Mouse (Mus musculus) midbrain, embryonic 10.5 days (tissue): ENCODE measurements at regions not wholly inside any gene's neighbourhood (a gene's known extent, or its start where the extent isn't known, plus 50 kb on each side); places are given as distances from the start of the nearest gene placed in this dataset.

Experiments
- DNase-seq: peaks from one replicate; pipeline ENCODE4 v3.0.0-alpha.2; 2017; ENCODE audit warnings: low spot score
- H3K27ac ChIP-seq: fragments of 300-500 bp; sonication (generic); replicated peaks from 2 replicates; pipeline ENCODE4 v1.5.1; 2016; ENCODE audit warnings: mild to moderate bottlenecking
- H3K27me3 ChIP-seq: fragments of 300-500 bp; sonication (generic); 2 replicates; pipeline ENCODE4 v1.6.1; 2016; ENCODE audit warnings: low read depth, mild to moderate bottlenecking; ENCODE audit not compliant: poor library complexity, severe bottlenecking
- H3K36me3 ChIP-seq: fragments of 300-500 bp; sonication (generic); 2 replicates; pipeline ENCODE4 v1.6.1; 2016; ENCODE audit warnings: mild to moderate bottlenecking, moderate library complexity
- H3K4me1 ChIP-seq: fragments of 300-500 bp; sonication (generic); 2 replicates; pipeline ENCODE4 v1.6.1; 2016
- H3K4me3 ChIP-seq: fragments of 300-500 bp; sonication (generic); 2 replicates; pipeline ENCODE4 v1.5.1; 2016; ENCODE audit warnings: mild to moderate bottlenecking, moderate library complexity
- H3K9me3 ChIP-seq: fragments of 300-500 bp; sonication (generic); replicated peaks from 2 replicates; pipeline ENCODE4 v1.6.1; 2016; ENCODE audit warnings: mild to moderate bottlenecking
- WGBS: fragments of 180-500 bp; shearing (Covaris S2); methylation state at CpG from one replicate; pipeline ENCODE4 v1.1.7; 2016; 5-methylcytosine and 5-hydroxymethylcytosine counted together

GRCm38 (mm10) chr8:67143479-67143878 is 283.5 kb downstream of the Naf1 start:
- Histone ChIP-seq H3K27ac (no peak overlapping the region), H3K4me1 (no peaks in the 10 kb centered on the region), H3K9me3 (no peaks in the 10 kb centered on the region), H3K4me3 (no peak overlapping the region), H3K36me3 (no peaks in the 10 kb centered on the region), H3K27me3 (no peaks in the 10 kb centered on the region)
- 59% methylated on average over 4 of the region's 4 CpGs for WGBS
- no peak for DNase-seq

GRCm38 (mm10) chr8:67181741-67182140 is 321.7 kb downstream of the Naf1 start:
- Histone ChIP-seq H3K27ac (no peak overlapping the region), H3K4me3 (no peak overlapping the region), H3K36me3 (no peaks in the 10 kb centered on the region), H3K9me3 (no peaks in the 10 kb centered on the region), H3K27me3 (no peaks in the 10 kb centered on the region), H3K4me1 (no peaks in the 10 kb centered on the region)
- no peak for DNase-seq
- WGBS = 87% methylated on average over 5 of the region's 5 CpGs

DNA sequence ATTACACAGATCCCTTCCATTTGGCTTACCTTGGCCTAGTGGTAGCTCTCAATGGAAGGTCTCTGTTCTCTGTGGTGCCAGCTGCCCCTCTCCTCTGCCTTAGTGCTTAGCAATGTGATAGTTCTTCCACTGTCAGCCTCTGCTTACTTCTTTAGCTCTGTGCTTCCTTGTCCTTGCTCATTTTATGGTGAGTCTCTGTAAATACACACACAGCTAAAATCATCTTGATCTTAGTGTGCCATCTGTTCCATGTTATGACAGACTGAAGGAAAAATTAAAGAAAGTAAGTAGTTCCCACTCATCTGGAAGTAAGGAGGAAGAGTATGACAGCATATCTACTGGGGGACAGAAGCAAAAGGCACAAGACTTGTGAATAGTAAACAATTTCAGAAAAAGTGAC is 324.4 kb upstream of the Nat3 start:
- Histone ChIP-seq H3K27ac (no peak overlapping the region), H3K27me3 (no peaks in the 10 kb centered on the region), H3K9me3 (no peaks in the 10 kb centered on the region), H3K36me3 (no peaks in the 10 kb centered on the region), H3K4me1 (no peaks in the 10 kb centered on the region), H3K4me3 (no peak overlapping the region)
- no peak for DNase-seq

DNA sequence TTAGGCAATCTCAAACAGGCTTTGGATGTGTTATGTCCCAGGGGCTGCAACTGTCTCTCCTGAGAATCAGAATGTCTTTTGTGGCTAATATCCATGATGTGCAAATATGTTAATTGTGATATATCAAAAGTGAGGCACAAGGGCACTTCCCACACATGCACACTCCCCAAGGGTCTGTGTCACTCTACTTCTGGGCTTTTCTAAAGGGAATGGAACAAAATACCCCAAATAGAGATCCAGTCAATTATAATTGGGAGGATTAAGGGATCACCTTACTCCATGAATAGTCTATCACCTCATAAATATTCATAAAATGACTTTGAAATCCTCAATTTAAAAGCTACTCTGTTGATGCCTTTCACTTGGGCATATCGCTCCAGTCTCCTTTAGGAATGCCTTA is 317.6 kb upstream of the Nat3 start:
- no peaks in the 10 kb centered on the region for H3K27me3 ChIP-seq
- 60% methylated on average over 1 of the region's 1 CpGs for WGBS
- no peak for DNase-seq

GRCm38 (mm10) chr8:67231921-67232701 is 291.5 kb upstream of the Nat3 start:
- Histone ChIP-seq H3K9me3 (no peaks in the 10 kb centered on the region), H3K27me3 (no peaks in the 10 kb centered on the region), H3K4me1 (no peaks in the 10 kb centered on the region), H3K27ac (no peak overlapping the region), H3K36me3 (no peaks in the 10 kb centered on the region), H3K4me3 (no peak overlapping the region)
- no peak for DNase-seq
- WGBS = 88% methylated on average over 7 of the region's 7 CpGs

More for the DNA sequence above, 317.6 kb upstream of the Nat3 start:
- H3K4me1 ChIP-seq = peaks cover 2% of the 10 kb centered on the region; the same call in 1 of the 2 replicates
- H3K27ac ChIP-seq = no peak overlapping the region
- no peaks in the 10 kb centered on the region for H3K36me3 ChIP-seq
- H3K4me3 ChIP-seq = no peak overlapping the region
- H3K9me3 ChIP-seq = no peaks in the 10 kb centered on the region

- Histone ChIP-seq H3K27me3 (no peaks in the 10 kb centered on the region), H3K4me3 (no peak overlapping the region), H3K36me3 (no peaks in the 10 kb centered on the region), H3K9me3 (no peaks in the 10 kb centered on the region), H3K27ac (no peak overlapping the region), H3K4me1 (no peaks in the 10 kb centered on the region)
- no peak for DNase-seq
- WGBS = 93% methylated on average over 1 of the region's 1 CpGs
Observed at GRCm38 (mm10) chr8:67238934-67239333, 284.7 kb upstream of the Nat3 start.

- H3K36me3 ChIP-seq = no peaks in the 10 kb centered on the region
- no peaks in the 10 kb centered on the region for H3K4me1 ChIP-seq
- no peaks in the 10 kb centered on the region for H3K27me3 ChIP-seq
- H3K27ac ChIP-seq = no peak overlapping the region
- no peak overlapping the region for H3K4me3 ChIP-seq
- no peaks in the 10 kb centered on the region for H3K9me3 ChIP-seq
- whole genome bisulfite sequencing = 79% methylated on average over 6 of the region's 6 CpGs
- DNase-seq = no peak
Observed at GRCm38 (mm10) chr8:67278759-67279158, 244.9 kb upstream of the Nat3 start.

DNA sequence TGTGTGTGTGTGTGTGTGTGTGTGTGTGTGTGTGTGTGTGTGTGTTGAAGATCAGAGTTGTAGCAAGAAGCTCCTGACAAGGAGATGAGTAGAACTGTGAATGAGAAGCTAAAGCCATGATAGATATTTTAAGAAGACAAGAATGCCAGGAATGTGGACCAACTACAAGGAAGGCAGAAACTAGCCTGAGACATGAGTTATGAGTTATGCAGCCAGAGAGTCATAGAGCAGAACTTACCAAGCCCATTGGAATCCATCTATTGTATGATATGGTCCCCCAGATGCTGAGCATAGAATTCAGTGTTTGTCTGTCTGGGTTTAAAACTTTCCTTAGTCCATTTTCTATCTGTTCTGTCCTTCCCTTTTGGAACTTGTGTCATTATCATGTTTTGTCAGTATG is 244.2 kb upstream of the Nat3 start:
- no peaks in the 10 kb centered on the region for H3K9me3 ChIP-seq
- no peak for DNase-seq
- no peaks in the 10 kb centered on the region for H3K4me1 ChIP-seq
- H3K27me3 ChIP-seq = no peaks in the 10 kb centered on the region
- H3K36me3 ChIP-seq = no peaks in the 10 kb centered on the region
- H3K4me3 ChIP-seq = no peak overlapping the region
- H3K27ac ChIP-seq = no peak overlapping the region

DNA sequence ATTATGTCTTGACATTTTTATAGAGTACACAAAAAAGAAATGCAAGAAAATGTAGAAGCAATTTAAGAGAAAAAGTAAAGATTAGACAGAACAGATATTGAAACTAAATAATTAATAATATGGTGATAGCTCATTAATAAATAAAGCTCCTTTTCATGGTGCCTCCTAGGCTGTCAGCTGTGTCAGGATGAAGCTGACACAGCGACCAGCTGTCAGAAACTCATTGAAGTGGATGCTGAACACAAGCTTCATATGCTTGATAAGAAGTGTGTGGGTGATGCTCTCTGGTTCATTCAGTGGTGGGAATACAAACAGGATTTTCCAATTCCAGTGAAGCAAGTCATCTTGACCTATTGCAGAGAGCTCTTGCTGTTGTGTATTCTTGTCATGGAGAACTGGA is 213.2 kb upstream of the Nat3 start:
- no peaks in the 10 kb centered on the region for H3K27me3 ChIP-seq
- no peaks in the 10 kb centered on the region for H3K36me3 ChIP-seq
- no peak overlapping the region for H3K4me3 ChIP-seq
- no peaks in the 10 kb centered on the region for H3K4me1 ChIP-seq
- DNase-seq = no peak
- no peaks in the 10 kb centered on the region for H3K9me3 ChIP-seq
- 89% methylated on average over 1 of the region's 1 CpGs for WGBS
- H3K27ac ChIP-seq = no peak overlapping the region

DNA sequence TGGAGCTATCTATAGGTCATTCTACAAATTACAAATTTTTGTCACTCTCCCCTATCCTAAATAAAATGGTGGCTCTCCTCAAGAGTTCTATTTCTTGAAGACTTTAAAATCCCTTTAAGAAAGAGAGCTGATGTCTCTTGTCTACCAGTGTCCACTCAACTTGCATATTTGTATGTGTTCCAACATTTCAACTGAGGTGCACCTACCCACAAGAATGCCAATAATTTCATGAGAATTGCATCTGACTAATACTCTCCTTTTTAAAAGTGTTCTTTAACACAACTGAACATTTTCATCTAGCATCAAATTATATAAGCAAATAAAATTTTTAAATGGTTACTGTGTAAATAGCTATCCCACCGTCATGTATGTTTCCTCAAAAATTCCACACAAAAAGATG is 206.3 kb upstream of the Nat3 start:
- Histone ChIP-seq H3K27me3 (no peaks in the 10 kb centered on the region), H3K4me1 (no peaks in the 10 kb centered on the region), H3K36me3 (no peaks in the 10 kb centered on the region), H3K27ac (no peak overlapping the region), H3K9me3 (no peaks in the 10 kb centered on the region), H3K4me3 (no peak overlapping the region)
- 95% methylated on average over 1 of the region's 1 CpGs for WGBS
- DNase-seq = no peak

- Histone ChIP-seq H3K4me1 (no peaks in the 10 kb centered on the region), H3K4me3 (no peak overlapping the region), H3K27me3 (no peaks in the 10 kb centered on the region), H3K9me3 (no peaks in the 10 kb centered on the region), H3K27ac (no peak overlapping the region), H3K36me3 (no peaks in the 10 kb centered on the region)
- 87% methylated on average over 10 of the region's 10 CpGs for WGBS
- DNase-seq = no peak
Observed at GRCm38 (mm10) chr8:67318675-67319074, 205.0 kb upstream of the Nat3 start.

DNA sequence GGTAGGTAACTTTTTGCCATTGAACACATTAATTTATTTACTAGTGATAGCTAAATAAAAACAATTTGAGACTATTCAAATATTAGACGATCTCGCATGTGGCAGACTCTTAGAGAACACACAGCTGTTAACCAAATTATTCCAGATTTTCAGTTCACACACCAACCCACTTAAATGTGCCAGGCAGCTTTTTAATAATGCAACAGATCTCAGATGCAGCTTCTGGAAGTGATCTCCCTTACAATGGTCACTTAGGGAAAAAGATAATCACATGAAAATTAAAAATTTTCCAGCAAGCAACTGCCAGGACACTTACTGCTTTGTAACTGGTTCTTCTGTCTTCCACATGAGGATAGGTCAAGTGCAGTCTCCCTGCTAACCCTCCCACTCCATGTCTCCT is 203.1 kb upstream of the Nat3 start:
- 95% methylated on average over 2 of the region's 2 CpGs for WGBS
- Histone ChIP-seq H3K27me3 (no peaks in the 10 kb centered on the region), H3K27ac (no peak overlapping the region), H3K9me3 (no peaks in the 10 kb centered on the region), H3K4me3 (no peak overlapping the region), H3K4me1 (no peaks in the 10 kb centered on the region), H3K36me3 (no peaks in the 10 kb centered on the region)
- DNase-seq = no peak

GRCm38 (mm10) chr8:67328439-67328838 is 195.2 kb upstream of the Nat3 start:
- WGBS = 84% methylated on average over 2 of the region's 2 CpGs
- no peak for DNase-seq
- Histone ChIP-seq H3K27ac (no peak overlapping the region), H3K4me1 (no peaks in the 10 kb centered on the region), H3K4me3 (no peak overlapping the region), H3K27me3 (no peaks in the 10 kb centered on the region), H3K9me3 (no peaks in the 10 kb centered on the region), H3K36me3 (no peaks in the 10 kb centered on the region)

- Histone ChIP-seq H3K4me3 (no peak overlapping the region), H3K9me3 (peaks cover 17% of the 10 kb centered on the region; the same call in 1 of the 2 replicates), H3K36me3 (no peaks in the 10 kb centered on the region), H3K4me1 (no peaks in the 10 kb centered on the region), H3K27ac (no peak overlapping the region), H3K27me3 (no peaks in the 10 kb centered on the region)
- no peak for DNase-seq
- WGBS = 95% methylated on average over 1 of the region's 1 CpGs
Observed at GRCm38 (mm10) chr8:67377061-67377460, 146.6 kb upstream of the Nat3 start.
